Mouse (Mus musculus) CD4-positive helper T cell, adult 2 months (primary cell): ENCODE data around the gene Slc9a1.

ENCODE experiments used
- DNase-seq: peaks from one replicate; pipeline ENCODE4 v3.0.0-alpha.2; 2012; ENCODE audit warnings: low read depth, missing footprints, low spot score

The Slc9a1 gene

GRCm38 (mm10) chr4:133402011-133402410 lies 32.5 kb downstream of the Slc9a1 start:
- DNase-seq: no peak

GRCm38 (mm10) chr4:133403611-133404228 lies 34.2 kb downstream of the Slc9a1 start:
- DNase-seq: no peak

- DNase-seq: no peak
These were observed 34.8 kb downstream of the Slc9a1 start for GRCm38 (mm10) chr4:133404256-133404655.

- DNase-seq: no peak
These were observed 37.0 kb downstream of the Slc9a1 start for GRCm38 (mm10) chr4:133406313-133407056.

GRCm38 (mm10) chr4:133407114-133407787 lies 37.7 kb downstream of the Slc9a1 start:
- no peak for DNase-seq

GRCm38 (mm10) chr4:133408006-133408405 lies 38.5 kb downstream of the Slc9a1 start:
- no peak for DNase-seq

GRCm38 (mm10) chr4:133410994-133411393 lies 41.5 kb downstream of the Slc9a1 start:
- DNase-seq: no peak

GRCm38 (mm10) chr4:133412096-133412495 lies 42.6 kb downstream of the Slc9a1 start:
- no peak for DNase-seq

GRCm38 (mm10) chr4:133412575-133413540 lies 43.4 kb downstream of the Slc9a1 start:
- peak; percentile 41 for DNase-seq

- no peak for DNase-seq
These were observed 44.1 kb downstream of the Slc9a1 start for GRCm38 (mm10) chr4:133413617-133414016.

- DNase-seq: no peak
These were observed 45.4 kb downstream of the Slc9a1 start for GRCm38 (mm10) chr4:133414920-133415319.

GRCm38 (mm10) chr4:133419312-133420004 lies 50.0 kb downstream of the Slc9a1 start:
- DNase-seq: peak; percentile 31

GRCm38 (mm10) chr4:133421989-133422388 lies 52.5 kb downstream of the Slc9a1 start:
- DNase-seq: no peak

GRCm38 (mm10) chr4:133422601-133423000 lies 53.1 kb downstream of the Slc9a1 start:
- no peak for DNase-seq

GRCm38 (mm10) chr4:133423108-133423507 lies 53.6 kb downstream of the Slc9a1 start:
- DNase-seq: peak; percentile 43

- DNase-seq: no peak
These were observed 54.2 kb downstream of the Slc9a1 start for GRCm38 (mm10) chr4:133423691-133424090.

- peak; percentile 58 for DNase-seq
These were observed 54.6 kb downstream of the Slc9a1 start for GRCm38 (mm10) chr4:133424100-133424499.

GRCm38 (mm10) chr4:133426141-133426540 lies 56.6 kb downstream of the Slc9a1 start:
- no peak for DNase-seq

GRCm38 (mm10) chr4:133431508-133431907 lies 62.0 kb downstream of the Slc9a1 start:
- DNase-seq: no peak

GRCm38 (mm10) chr4:133432560-133433171 lies 63.2 kb downstream of the Slc9a1 start:
- DNase-seq: no peak
